Mouse (Mus musculus) E14TG2a.4 (cell line): ENCODE data around the gene Atf5.

Source experiments
- CTCF ChIP-seq: conservative IDR thresholded peaks from 2 replicates; pipeline ENCODE4 v1.5.1; 2014; ENCODE audit warnings: low read length
- POU5F1 ChIP-seq: IDR thresholded peaks from 2 replicates; pipeline ENCODE4 v1.6.1; 2014; ENCODE audit warnings: low read length, borderline replicate concordance

- TF ChIP-seq CTCF (no peak), POU5F1 (no peak)
These were observed 43.4 kb upstream of the Atf5 start for GRCm38 (mm10) chr7:44859896-44860295.
